Mouse (Mus musculus) forebrain, embryonic 11.5 days (tissue): ENCODE measurements at regions not wholly inside any gene's neighbourhood (a gene's known extent, or its start where the extent isn't known, plus 50 kb on each side); places are given as distances from the start of the nearest gene placed in this dataset.
"Not testable (repeated sequence)": the region's sequence is repeated elsewhere in the genome, so short reads cannot be mapped to it uniquely, and the experiment has no call there.

ENCODE experiments used
- ATAC-seq: fragments of 200-750 bp; cut with Nextera tagmentation; replicated peaks from 2 replicates; pipeline ENCODE4 v1.8.0; 2017; ENCODE audit warnings: moderate TSS enrichment; ENCODE audit not compliant: low FRiP score
- DNase-seq: peaks from one replicate; pipeline ENCODE4 v3.0.0-alpha.2; 2017; ENCODE audit warnings: low spot score
- H3K27ac ChIP-seq: fragments of 300-500 bp; sonication (generic); 2 replicates; pipeline ENCODE4 v1.5.1; 2014; ENCODE audit warnings: low read depth, low read length
- H3K27me3 ChIP-seq: fragments of 300-500 bp; sonication (generic); 2 replicates; pipeline ENCODE4 v1.6.1; 2014; ENCODE audit warnings: mild to moderate bottlenecking, low read length, mixed read lengths; ENCODE audit not compliant: control insufficient read depth, insufficient read depth
- H3K36me3 ChIP-seq: fragments of 300-500 bp; sonication (generic); 2 replicates; pipeline ENCODE4 v1.6.1; 2014; ENCODE audit warnings: mild to moderate bottlenecking, low read length, moderate library complexity, mixed read lengths; ENCODE audit not compliant: control insufficient read depth, insufficient read depth
- H3K4me1 ChIP-seq: fragments of 300-500 bp; sonication (generic); replicated peaks from 2 replicates; pipeline ENCODE4 v1.6.1; 2014; ENCODE audit warnings: low read length, mixed read lengths; ENCODE audit not compliant: control insufficient read depth, insufficient read depth
- H3K4me2 ChIP-seq: fragments of 300-500 bp; sonication (generic); 2 replicates; pipeline ENCODE4 v1.6.1; 2014; ENCODE audit warnings: low read depth, mild to moderate bottlenecking, low read length, moderate library complexity, mixed read lengths; ENCODE audit not compliant: severe bottlenecking
- H3K4me3 ChIP-seq: fragments of 300-500 bp; sonication (generic); 2 replicates; pipeline ENCODE4 v1.5.1; 2014; ENCODE audit warnings: low read depth, low read length
- H3K9ac ChIP-seq: fragments of 300-500 bp; sonication (generic); 2 replicates; pipeline ENCODE4 v1.6.1; 2014; ENCODE audit warnings: low read length
- H3K9me3 ChIP-seq: fragments of 300-500 bp; sonication (generic); 2 replicates; pipeline ENCODE4 v1.6.1; 2016; ENCODE audit warnings: low read length, mixed read lengths; ENCODE audit not compliant: control insufficient read depth
- WGBS: fragments of 180-500 bp; shearing (Covaris S2); extraction: QIAGEN DNeasy Blood & Tissue Kit; methylation state at CpG from one replicate; pipeline ENCODE4 v1.1.7; 2014; 5-methylcytosine and 5-hydroxymethylcytosine counted together

DNA sequence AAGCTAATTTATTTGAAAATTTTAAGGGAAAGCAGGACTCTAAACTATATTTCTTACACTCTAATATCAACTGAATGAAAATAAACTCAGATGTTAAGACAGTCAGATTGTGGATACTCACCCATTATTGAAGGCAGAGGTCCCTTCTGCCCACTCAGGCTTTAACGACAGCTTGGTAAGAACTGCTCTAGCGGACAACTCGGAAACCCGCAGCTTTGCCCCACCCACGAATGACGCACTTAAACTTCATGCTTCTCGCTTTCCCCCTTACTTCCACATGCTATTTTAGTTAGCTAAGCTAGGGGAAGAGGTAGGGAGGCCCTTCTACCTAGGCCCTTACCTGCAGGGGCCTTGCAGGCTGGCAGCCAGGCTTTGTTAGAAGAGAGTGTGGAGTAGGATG, 50.8 kb upstream of the Elmo1 start:
- Histone ChIP-seq H3K27ac (no peak overlapping the region), H3K4me2 (no peak overlapping the region), H3K27me3 (no peaks in the 10 kb centered on the region), H3K9me3 (no peaks in the 10 kb centered on the region), H3K9ac (no peak overlapping the region), H3K4me1 (no peaks in the 10 kb centered on the region), H3K36me3 (no peaks in the 10 kb centered on the region), H3K4me3 (no peak overlapping the region)
- WGBS: 89% methylated on average over 7 of the region's 7 CpGs
- no peak for DNase-seq
- ATAC-seq: no peak

DNA sequence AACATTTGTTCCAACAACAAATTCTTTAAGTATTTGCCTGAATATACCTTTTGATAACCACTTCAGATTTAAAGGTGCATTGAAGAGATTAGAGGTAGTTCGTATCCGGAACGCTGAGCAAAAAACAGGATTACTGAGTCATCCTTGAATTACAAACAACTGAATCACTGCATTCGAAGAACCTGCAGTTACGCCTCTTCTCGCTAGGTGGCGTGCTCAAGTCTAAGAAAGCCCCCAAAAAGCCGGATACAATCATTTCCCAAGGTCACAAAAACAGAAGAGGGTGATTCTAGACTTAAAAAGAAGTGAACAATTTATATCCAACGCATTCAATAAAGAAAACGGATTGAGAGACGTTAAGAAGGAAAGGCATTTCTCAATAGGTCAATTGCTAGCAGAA, 51.9 kb upstream of the Elmo1 start:
- no peaks in the 10 kb centered on the region for H3K4me1 ChIP-seq
- H3K27ac ChIP-seq: no peak overlapping the region
- H3K9me3 ChIP-seq: no peaks in the 10 kb centered on the region
- no peaks in the 10 kb centered on the region for H3K27me3 ChIP-seq
- H3K9ac ChIP-seq: no peak overlapping the region
- no peak overlapping the region for H3K4me2 ChIP-seq
- H3K36me3 ChIP-seq: no peaks in the 10 kb centered on the region
- no peak overlapping the region for H3K4me3 ChIP-seq
- ATAC-seq: no peak
- DNase-seq: no peak
- 27% methylated on average over 11 of the region's 11 CpGs for WGBS

DNA sequence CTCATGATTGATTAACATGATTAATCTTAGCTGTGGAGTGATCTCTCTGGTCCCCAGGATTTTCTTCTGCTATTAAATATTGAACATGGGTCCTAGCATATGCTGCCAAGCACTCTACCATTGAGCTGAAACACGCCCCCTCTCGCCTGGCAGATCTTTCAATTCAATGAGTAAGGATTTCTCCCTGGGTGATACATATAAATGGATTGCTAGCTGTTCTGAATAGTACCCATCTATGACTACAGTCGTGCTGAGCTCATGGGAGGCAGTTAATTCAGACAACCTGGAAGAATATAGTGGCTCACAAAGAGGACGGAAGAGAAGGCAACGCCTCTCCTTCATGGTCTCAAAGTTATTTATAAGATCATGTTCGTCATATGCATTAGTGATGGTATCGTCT, 53.0 kb upstream of the Elmo1 start:
- Histone ChIP-seq H3K4me3 (no peak overlapping the region), H3K4me1 (no peaks in the 10 kb centered on the region), H3K9ac (no peak overlapping the region), H3K36me3 (no peaks in the 10 kb centered on the region), H3K27ac (no peak overlapping the region), H3K4me2 (no peak overlapping the region), H3K9me3 (no peaks in the 10 kb centered on the region), H3K27me3 (no peaks in the 10 kb centered on the region)
- DNase-seq (no peak), ATAC-seq (no peak)
- 95% methylated on average over 7 of the region's 7 CpGs for WGBS

DNA sequence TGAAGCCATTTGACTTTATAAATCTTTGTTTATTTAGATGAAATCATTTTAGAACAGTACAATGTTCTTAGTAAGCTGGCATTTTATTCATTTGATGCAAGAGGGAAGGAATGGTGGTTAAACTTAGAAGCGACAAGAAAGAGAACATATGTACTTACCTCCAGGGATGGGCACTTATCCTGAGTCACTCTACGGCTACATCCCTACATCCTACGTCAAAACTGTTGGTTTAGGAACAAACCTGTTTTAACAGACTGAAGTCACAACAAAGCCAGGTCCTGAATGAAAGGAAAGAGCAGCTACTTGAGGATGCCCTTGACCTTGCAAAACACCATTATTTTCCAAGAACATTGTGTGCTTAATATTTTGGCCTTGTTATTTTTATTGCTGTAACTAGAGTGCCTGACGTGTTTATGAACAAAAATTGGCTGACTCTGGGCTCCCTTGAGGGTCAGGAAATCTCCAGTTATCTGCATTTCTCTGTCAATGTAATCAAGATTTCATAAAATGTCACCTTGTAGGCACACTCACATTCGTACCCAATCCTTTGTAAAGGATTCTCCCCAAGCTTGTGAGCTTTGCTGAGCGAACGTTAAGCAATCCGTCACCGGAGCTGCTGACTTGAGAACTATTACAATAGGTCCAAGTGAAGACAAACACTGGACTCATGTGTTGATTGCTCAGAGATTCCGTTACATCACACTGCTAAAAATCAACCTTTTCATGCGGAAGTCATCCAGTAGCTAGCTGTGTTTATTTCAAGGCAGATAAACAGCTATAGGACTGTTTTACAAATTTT, 56.3 kb upstream of the Elmo1 start:
- no peak overlapping the region for H3K4me3 ChIP-seq
- ATAC-seq: no peak
- no peak overlapping the region for H3K27ac ChIP-seq
- no peaks in the 10 kb centered on the region for H3K4me1 ChIP-seq
- no peaks in the 10 kb centered on the region for H3K9me3 ChIP-seq
- no peak overlapping the region for H3K4me2 ChIP-seq
- WGBS: 87% methylated on average over 11 of the region's 11 CpGs
- no peaks in the 10 kb centered on the region for H3K36me3 ChIP-seq
- no peak for DNase-seq
- H3K27me3 ChIP-seq: no peaks in the 10 kb centered on the region
- no peak overlapping the region for H3K9ac ChIP-seq

DNA sequence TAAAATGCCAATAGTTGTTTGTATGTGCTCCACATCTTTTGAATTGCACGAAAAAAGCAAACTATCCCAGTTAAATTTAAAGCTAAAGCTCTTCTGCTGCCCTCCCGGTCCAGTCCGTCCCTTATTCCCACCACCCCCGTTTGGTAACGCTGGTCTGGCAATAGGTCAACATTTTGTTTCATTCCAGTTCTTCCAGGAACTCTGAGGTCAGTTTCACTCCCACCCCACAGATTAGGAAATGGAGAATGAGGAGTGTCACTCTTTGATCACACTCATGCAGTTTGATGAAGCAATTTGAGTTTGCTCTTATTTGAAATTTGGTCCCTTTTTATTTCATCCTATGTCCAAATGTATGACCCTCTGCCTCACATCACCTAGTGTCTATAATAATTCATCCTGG, 58.7 kb upstream of the Elmo1 start:
- no peaks in the 10 kb centered on the region for H3K4me1 ChIP-seq
- no peak overlapping the region for H3K4me2 ChIP-seq
- H3K9me3 ChIP-seq: no peaks in the 10 kb centered on the region
- DNase-seq: no peak
- H3K4me3 ChIP-seq: no peak overlapping the region
- H3K27ac ChIP-seq: no peak overlapping the region
- no peaks in the 10 kb centered on the region for H3K36me3 ChIP-seq
- no peak for ATAC-seq
- no peak overlapping the region for H3K9ac ChIP-seq
- WGBS: 90% methylated on average over 5 of the region's 5 CpGs
- H3K27me3 ChIP-seq: no peaks in the 10 kb centered on the region

DNA sequence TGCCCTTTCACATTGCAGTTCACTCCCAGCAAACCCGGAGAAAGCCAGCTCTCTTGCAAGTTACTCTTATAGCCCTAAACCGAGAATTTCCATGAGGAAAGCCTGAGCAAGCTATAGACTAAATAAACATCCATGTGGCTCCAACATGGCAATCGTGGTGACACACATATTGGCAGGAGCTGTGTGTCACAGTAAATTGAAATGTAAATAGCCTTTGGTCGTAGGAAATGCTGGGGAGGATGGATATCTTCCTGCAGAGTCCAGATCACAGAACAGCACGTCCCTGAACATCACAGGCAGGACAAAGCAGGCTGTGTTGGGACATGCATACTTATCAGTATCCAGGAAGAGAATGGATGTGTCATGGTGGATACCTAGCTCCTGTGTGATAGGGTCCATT, 59.3 kb upstream of the Elmo1 start:
- Histone ChIP-seq H3K4me1 (no peaks in the 10 kb centered on the region), H3K36me3 (no peaks in the 10 kb centered on the region), H3K27ac (no peak overlapping the region), H3K9ac (no peak overlapping the region), H3K9me3 (no peaks in the 10 kb centered on the region), H3K27me3 (no peaks in the 10 kb centered on the region), H3K4me2 (no peak overlapping the region), H3K4me3 (no peak overlapping the region)
- no peak for DNase-seq
- ATAC-seq: no peak
- WGBS: 72% methylated on average over 5 of the region's 5 CpGs

DNA sequence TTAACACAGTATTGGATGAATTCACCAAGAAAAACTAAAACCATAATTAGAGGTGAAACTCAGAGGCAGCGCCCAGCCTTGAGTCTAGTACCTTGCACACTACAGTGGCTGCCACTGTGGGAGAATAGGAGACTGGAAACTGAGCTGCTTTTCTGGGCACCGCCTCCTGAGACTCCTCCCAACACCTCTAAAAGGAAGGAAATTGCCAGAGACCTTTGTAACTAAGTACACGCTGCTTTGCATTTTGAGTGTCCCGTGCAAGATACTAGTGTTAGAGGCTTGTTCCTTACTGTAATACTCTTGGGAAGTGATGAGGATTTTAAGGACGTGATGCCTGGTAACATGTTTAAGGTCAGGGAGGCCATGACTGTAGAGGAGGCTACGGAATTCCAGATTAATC, 63.8 kb upstream of the Elmo1 start:
- Histone ChIP-seq H3K9ac (no peak overlapping the region), H3K9me3 (no peaks in the 10 kb centered on the region)

DNA sequence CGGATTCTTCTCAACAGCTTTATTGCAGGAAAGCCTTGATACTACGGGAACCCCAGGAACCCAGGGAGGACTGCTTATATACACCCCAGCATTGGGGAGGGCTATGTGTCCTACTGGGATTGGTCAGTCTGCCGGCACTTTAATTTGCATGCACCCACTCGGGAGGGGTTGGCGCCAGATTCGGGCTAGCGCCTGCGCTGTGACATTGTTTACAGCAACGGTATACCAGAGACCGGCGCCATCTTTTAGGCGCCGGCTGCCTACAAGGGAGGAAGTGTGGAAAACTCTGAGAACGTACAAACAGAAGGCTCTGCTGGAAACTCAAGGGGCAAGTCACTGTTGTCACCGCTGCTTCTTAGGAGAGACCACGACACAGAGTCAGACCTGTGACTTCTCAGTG, 73.9 kb upstream of the Elmo1 start:
- not testable (repeated sequence) for H3K9ac ChIP-seq, DNase-seq, H3K4me2 ChIP-seq

More for the DNA sequence above, 63.8 kb upstream of the Elmo1 start:
- 84% methylated on average over 6 of the region's 6 CpGs for WGBS
- no peak overlapping the region for H3K4me2 ChIP-seq
- no peak overlapping the region for H3K4me3 ChIP-seq
- H3K27ac ChIP-seq: no peak overlapping the region
- H3K36me3 ChIP-seq: no peaks in the 10 kb centered on the region
- H3K27me3 ChIP-seq: no peaks in the 10 kb centered on the region
- DNase-seq: no peak
- H3K4me1 ChIP-seq: no peaks in the 10 kb centered on the region
- ATAC-seq: no peak

DNA sequence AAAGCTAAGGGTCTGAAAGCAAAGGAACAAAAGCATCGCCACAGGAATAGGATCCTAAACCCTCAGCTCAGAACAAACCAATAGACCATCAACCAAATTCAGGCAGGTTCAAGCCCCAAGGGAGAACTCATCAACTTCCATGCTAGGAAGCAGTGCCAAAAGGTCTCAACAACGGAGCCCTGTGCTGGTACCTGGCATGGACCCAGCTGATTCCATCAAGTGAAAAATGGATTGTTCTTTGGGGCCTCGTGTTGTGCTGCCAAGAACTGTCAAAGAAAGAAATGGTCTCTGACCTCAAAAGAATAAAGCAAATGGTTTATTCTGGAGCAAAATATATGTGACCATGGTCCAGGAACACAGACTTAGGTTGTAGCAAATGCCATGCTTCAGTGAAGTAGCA, 77.8 kb upstream of the Elmo1 start:
- DNase-seq (no peak), ATAC-seq (no peak)
- no peak overlapping the region for H3K9ac ChIP-seq
- no peak overlapping the region for H3K4me3 ChIP-seq
- H3K4me2 ChIP-seq: no peak overlapping the region
- 80% methylated on average over 3 of the region's 3 CpGs for WGBS
- H3K9me3 ChIP-seq: no peaks in the 10 kb centered on the region
- no peak overlapping the region for H3K27ac ChIP-seq
- H3K27me3 ChIP-seq: no peaks in the 10 kb centered on the region
- no peaks in the 10 kb centered on the region for H3K36me3 ChIP-seq
- H3K4me1 ChIP-seq: no peaks in the 10 kb centered on the region

More for the DNA sequence above, 73.9 kb upstream of the Elmo1 start:
- not testable (repeated sequence) for H3K36me3 ChIP-seq, H3K27me3 ChIP-seq, ATAC-seq, H3K4me1 ChIP-seq, H3K27ac ChIP-seq, H3K4me3 ChIP-seq, H3K9me3 ChIP-seq
- WGBS: 92% methylated on average over 16 of the region's 16 CpGs
